In genomic region chr17:34024861-34025755, GRCm38 (mm10) we compare ENCODE assay signal across 8 mouse cellular contexts. TPM values are rescaled to one million over a fixed set of nuclear protein-coding genes. Genes with fewer than 3 reads are reported as not detected.
A peak's percentile ranks its signal among the peaks of the same experiment; 100 is the strongest.
DNase-seq lines count a peak whose midpoint lies in the region; ATAC-seq and TF ChIP-seq lines count a peak whose summit lies in the region.

No protein-coding gene starts in this region.

- 0 out of 2 replicates have a peak, but pooled peaks have one; percentile 0 for ATAC-seq in heart, embryonic 13.5 days (ENCODE audit: extremely low read depth, insufficient number of reproducible peaks, low FRiP score, low TSS enrichment)
- ATAC-seq in embryonic facial prominence, embryonic 14.5 days (ENCODE audit: low read depth): peak; percentile 0; the same call in 1 of the 2 replicates
- ATAC-seq in kidney, postnatal 0 days (replicated peaks; ENCODE audit: low FRiP score, low read depth): peak; percentile 3
- ATAC-seq in neural tube, embryonic 11.5 days (ENCODE audit: insufficient read depth, low FRiP score, low TSS enrichment): peak; percentile 52

- H3K9ac ChIP-seq in heart, embryonic 13.5 days: peak overlapping the region; percentile 97
- H3K9ac ChIP-seq in embryonic facial prominence, embryonic 14.5 days (ENCODE audit: low read depth, low read length): peak overlapping the region; percentile 92
- H3K9ac ChIP-seq in kidney, postnatal 0 days (ENCODE audit: low read depth, low read length): peak overlapping the region; percentile 89
- peak overlapping the region; percentile 98 for H3K9ac ChIP-seq in neural tube, embryonic 11.5 days (ENCODE audit: low read length)

- peaks cover 2% of the 10 kb centered on the region for H3K9me3 ChIP-seq in heart, embryonic 13.5 days
- H3K9me3 ChIP-seq in embryonic facial prominence, embryonic 14.5 days (ENCODE audit: control insufficient read depth, low read length): no peaks in the 10 kb centered on the region
- H3K9me3 ChIP-seq in kidney, postnatal 0 days (replicated peaks; ENCODE audit: low read length): no peaks in the 10 kb centered on the region
- peaks cover 4% of the 10 kb centered on the region for H3K9me3 ChIP-seq in neural tube, embryonic 11.5 days (ENCODE audit: control insufficient read depth, low read length)

- WGBS in heart, embryonic 13.5 days: under 1% methylated on average over 57 of the region's 57 CpGs
- WGBS in embryonic facial prominence, embryonic 14.5 days: under 1% methylated on average over 47 of the region's 57 CpGs
- 0% methylated on average over 53 of the region's 57 CpGs for WGBS in kidney, postnatal 0 days
- WGBS in neural tube, embryonic 11.5 days: under 1% methylated on average over 54 of the region's 57 CpGs

- H3K27me3 ChIP-seq in heart, embryonic 13.5 days (replicated peaks): no peaks in the 10 kb centered on the region
- H3K27me3 ChIP-seq in embryonic facial prominence, embryonic 14.5 days (replicated peaks; ENCODE audit: control insufficient read depth, insufficient read depth, low read length): no peaks in the 10 kb centered on the region
- no peaks in the 10 kb centered on the region for H3K27me3 ChIP-seq in kidney, postnatal 0 days (ENCODE audit: insufficient read depth, low read length)
- no peaks in the 10 kb centered on the region for H3K27me3 ChIP-seq in neural tube, embryonic 11.5 days (ENCODE audit: control insufficient read depth, insufficient read depth, low read length)

- H3K36me3 ChIP-seq in heart, embryonic 13.5 days: peaks cover 54% of the 10 kb centered on the region
- H3K36me3 ChIP-seq in embryonic facial prominence, embryonic 14.5 days (ENCODE audit: control insufficient read depth, insufficient read depth, low read length): peaks cover 50% of the 10 kb centered on the region
- H3K36me3 ChIP-seq in kidney, postnatal 0 days (ENCODE audit: insufficient read depth, low read length): peaks cover 33% of the 10 kb centered on the region
- H3K36me3 ChIP-seq in neural tube, embryonic 11.5 days (ENCODE audit: control insufficient read depth, insufficient read depth, low read length): peaks cover 36% of the 10 kb centered on the region

- H3K4me3 ChIP-seq in heart, embryonic 13.5 days: peak overlapping the region; percentile 87
- peak overlapping the region; percentile 91 for H3K4me3 ChIP-seq in embryonic facial prominence, embryonic 14.5 days (ENCODE audit: low read depth, low read length)
- H3K4me3 ChIP-seq in kidney, postnatal 0 days (replicated peaks; ENCODE audit: low read depth, low read length): peak overlapping the region; percentile 83
- peak overlapping the region; percentile 95 for H3K4me3 ChIP-seq in neural tube, embryonic 11.5 days (ENCODE audit: low read depth, low read length)

- DNase-seq in heart, postnatal 25 days (ENCODE audit: low spot score): no peak
- peak; percentile 65 for DNase-seq in NIH3T3 (ENCODE audit: low read depth)
- DNase-seq in embryonic facial prominence, embryonic 14.5 days (ENCODE audit: low spot score): no peak
- DNase-seq in kidney, postnatal 0 days (ENCODE audit: low spot score): peak; percentile 52
- peak; percentile 82 for DNase-seq in neural tube, embryonic 11.5 days (ENCODE audit: low spot score)
- no peak for DNase-seq in ovary, postnatal 36 days (ENCODE audit: low spot score)
- no peak for DNase-seq in yolk sac, embryonic 10.5 days (ENCODE audit: low spot score)

- peak overlapping the region; percentile 88 for H3K27ac ChIP-seq in heart, embryonic 13.5 days (replicated peaks)
- peak overlapping the region; percentile 91 for H3K27ac ChIP-seq in embryonic facial prominence, embryonic 14.5 days (replicated peaks; ENCODE audit: low read depth, low read length)
- H3K27ac ChIP-seq in kidney, postnatal 0 days: peak overlapping the region; percentile 81
- H3K27ac ChIP-seq in neural tube, embryonic 11.5 days (ENCODE audit: low read depth, low read length): peak overlapping the region; percentile 97

- peaks cover 53% of the 10 kb centered on the region for H3K4me1 ChIP-seq in heart, embryonic 13.5 days
- H3K4me1 ChIP-seq in embryonic facial prominence, embryonic 14.5 days (ENCODE audit: control insufficient read depth, insufficient read depth, low read length): peaks cover 39% of the 10 kb centered on the region
- peaks cover 28% of the 10 kb centered on the region for H3K4me1 ChIP-seq in kidney, postnatal 0 days (replicated peaks; ENCODE audit: insufficient read depth, low read length)
- H3K4me1 ChIP-seq in neural tube, embryonic 11.5 days (ENCODE audit: control insufficient read depth, insufficient read depth, low read length): peaks cover 40% of the 10 kb centered on the region

- intact Hi-C loops in heart, postnatal 25 days (cut with DNase I): loop anchor here (5.0 kb wide), 1 partner anchor 92 kb away; the partner anchor contains the start of gene H2-DMa

- TF ChIP-seq CTCF in kidney, postnatal 0 days (IDR thresholded peaks at IDR 0.05; ENCODE audit: low read depth): no peak

- H3K4me2 ChIP-seq in heart, embryonic 13.5 days: peak overlapping the region; percentile 98
- peak overlapping the region; percentile 97 for H3K4me2 ChIP-seq in embryonic facial prominence, embryonic 14.5 days (ENCODE audit: low read depth, low read length)
- H3K4me2 ChIP-seq in kidney, postnatal 0 days (ENCODE audit: low read length): peak overlapping the region; percentile 98
- peak overlapping the region; percentile 90 for H3K4me2 ChIP-seq in neural tube, embryonic 11.5 days (ENCODE audit: low read depth)

RNA-seq across cellular contexts. Expression of gene Ring1, which starts 0.6 kb away (rescaled TPM):
- polyA plus RNA-seq in heart, embryonic 13.5 days (2015; fragmentation: Nextera tagmentation; extraction: Ambion mirVana): 10.4 and 14.9 TPM in 2 replicates
- total RNA-seq in heart, postnatal 25 days (2021): 10 to 100 TPM; 12.6 to 13.2 TPM
- 6.0 and 7.2 TPM in 2 replicates for polyA plus RNA-seq in embryonic facial prominence, embryonic 14.5 days (2014; fragmentation: Nextera tagmentation; extraction: Ambion mirVana)
- 17.9 and 23.3 TPM in 2 replicates for polyA plus RNA-seq in kidney, postnatal 0 days (2015; fragmentation: Nextera tagmentation; extraction: Ambion mirVana)
- 5.2 and 8.4 TPM in 2 replicates for polyA plus RNA-seq in neural tube, embryonic 11.5 days (2014; fragmentation: Nextera tagmentation; extraction: Ambion mirVana)

RNA-seq across cellular contexts. Expression of gene H2-Ke6, which starts 2.8 kb away (rescaled TPM):
- polyA plus RNA-seq in heart, embryonic 13.5 days (2015; fragmentation: Nextera tagmentation; extraction: Ambion mirVana): 37.7 and 45.6 TPM in 2 replicates
- total RNA-seq in heart, postnatal 25 days (2021): 100 to 1,000 TPM in 1 of 2 experiments, 10 to 100 TPM in 1; 98.1 to 100 TPM
- 41.3 and 46.1 TPM in 2 replicates for polyA plus RNA-seq in embryonic facial prominence, embryonic 14.5 days (2014; fragmentation: Nextera tagmentation; extraction: Ambion mirVana)
- 64.9 and 65.7 TPM in 2 replicates for polyA plus RNA-seq in kidney, postnatal 0 days (2015; fragmentation: Nextera tagmentation; extraction: Ambion mirVana)
- 48.1 and 52.7 TPM in 2 replicates for polyA plus RNA-seq in neural tube, embryonic 11.5 days (2014; fragmentation: Nextera tagmentation; extraction: Ambion mirVana)

RNA-seq across cellular contexts. Expression of gene Slc39a7, which starts 6.4 kb away (rescaled TPM):
- polyA plus RNA-seq in heart, embryonic 13.5 days (2015; fragmentation: Nextera tagmentation; extraction: Ambion mirVana): 128 and 130 TPM in 2 replicates
- 10 to 100 TPM; 60.4 to 61.3 TPM for total RNA-seq in heart, postnatal 25 days (2021)
- 118 and 125 TPM in 2 replicates for polyA plus RNA-seq in embryonic facial prominence, embryonic 14.5 days (2014; fragmentation: Nextera tagmentation; extraction: Ambion mirVana)
- 149 and 165 TPM in 2 replicates for polyA plus RNA-seq in kidney, postnatal 0 days (2015; fragmentation: Nextera tagmentation; extraction: Ambion mirVana)
- 89.7 and 108 TPM in 2 replicates for polyA plus RNA-seq in neural tube, embryonic 11.5 days (2014; fragmentation: Nextera tagmentation; extraction: Ambion mirVana)

RNA-seq across cellular contexts. Expression of gene Rxrb, which starts 6.5 kb away (rescaled TPM):
- 28.5 and 32.4 TPM in 2 replicates for polyA plus RNA-seq in heart, embryonic 13.5 days (2015; fragmentation: Nextera tagmentation; extraction: Ambion mirVana)
- total RNA-seq in heart, postnatal 25 days (2021): 10 to 100 TPM; 40.5 to 42.1 TPM
- polyA plus RNA-seq in embryonic facial prominence, embryonic 14.5 days (2014; fragmentation: Nextera tagmentation; extraction: Ambion mirVana): 26.0 and 29.2 TPM in 2 replicates
- 42.3 and 46.1 TPM in 2 replicates for polyA plus RNA-seq in kidney, postnatal 0 days (2015; fragmentation: Nextera tagmentation; extraction: Ambion mirVana)
- polyA plus RNA-seq in neural tube, embryonic 11.5 days (2014; fragmentation: Nextera tagmentation; extraction: Ambion mirVana): 25.1 and 27.1 TPM in 2 replicates

RNA-seq across cellular contexts. Expression of gene Col11a2, which starts 14.1 kb away (rescaled TPM):
- polyA plus RNA-seq in heart, embryonic 13.5 days (2015; fragmentation: Nextera tagmentation; extraction: Ambion mirVana): 0.34 and 0.64 TPM in 2 replicates
- 1 to 10 TPM; 1.1 to 2.2 TPM for total RNA-seq in heart, postnatal 25 days (2021)
- 53.9 and 64.3 TPM in 2 replicates for polyA plus RNA-seq in embryonic facial prominence, embryonic 14.5 days (2014; fragmentation: Nextera tagmentation; extraction: Ambion mirVana)
- 1.4 and 1.6 TPM in 2 replicates for polyA plus RNA-seq in kidney, postnatal 0 days (2015; fragmentation: Nextera tagmentation; extraction: Ambion mirVana)
- polyA plus RNA-seq in neural tube, embryonic 11.5 days (2014; fragmentation: Nextera tagmentation; extraction: Ambion mirVana): 1.5 and 2.9 TPM in 2 replicates

Comparison
In these comparisons a context has a peak if more than half of its experiments do, and no peak if none do; other contexts are left out.
1. ATAC-seq: peak in every context shown above with its lines; median percentile 52 in neural tube, embryonic 11.5 days; 3 in kidney, postnatal 0 days; 0 in heart, embryonic 13.5 days; 0 in embryonic facial prominence, embryonic 14.5 days.
2. DNase-seq: peak in NIH3T3 (single experiment), kidney, postnatal 0 days (single experiment) and neural tube, embryonic 11.5 days (single experiment); none in heart, postnatal 25 days (single experiment), embryonic facial prominence, embryonic 14.5 days (single experiment), ovary, postnatal 36 days (single experiment) and yolk sac, embryonic 10.5 days (single experiment).
3. Peak in every context shown above with its lines, with median percentiles within 50 percentile points of each other: H3K27ac ChIP-seq, H3K4me2 ChIP-seq, H3K4me3 ChIP-seq and H3K9ac ChIP-seq.